Mouse (Mus musculus) urinary bladder, postnatal 14 days (tissue): ENCODE measurements around the gene Tcp10c.
"Not testable (repeated sequence)": the region's sequence is repeated elsewhere in the genome, so short reads cannot be mapped to it uniquely, and the experiment has no call there.

Experiments
- DNase-seq: peaks from one replicate; pipeline ENCODE4 v3.0.0; 2021; ENCODE audit warnings: low spot score

Gene Tcp10c

GRCm38 (mm10) chr17:13354521-13354920, at the start of gene Tcp10c:
Gene Tcp10c, plus strand, starts transcription at chr17:13354572.
- not testable (repeated sequence) for DNase-seq

DNA sequence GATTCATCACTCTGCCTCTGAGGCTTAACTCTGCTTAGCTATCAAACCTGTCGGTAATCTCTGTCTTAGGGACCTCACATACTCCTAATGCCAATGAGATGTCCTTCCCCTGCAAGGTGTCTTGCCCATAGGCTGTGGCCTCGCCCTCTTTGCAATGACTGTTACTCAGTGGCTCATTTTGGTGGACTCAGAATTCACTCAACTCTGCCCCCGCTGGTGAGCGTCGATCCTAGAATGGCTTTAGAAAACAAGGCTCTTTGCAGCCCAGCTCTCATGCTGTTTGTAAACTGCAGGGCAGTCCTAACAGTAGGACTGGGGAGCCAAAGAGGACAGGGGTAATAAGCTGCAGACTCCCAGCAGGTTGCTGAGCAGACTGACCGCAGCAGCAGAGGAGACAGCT, 46.5 kb upstream of the Tcp10c start:
- not testable (repeated sequence) for DNase-seq

- not testable (repeated sequence) for DNase-seq
Observed at GRCm38 (mm10) chr17:13308344-13308743, 46.0 kb upstream of the Tcp10c start.

- not testable (repeated sequence) for DNase-seq
Observed at GRCm38 (mm10) chr17:13308746-13309145, 45.6 kb upstream of the Tcp10c start.

DNA sequence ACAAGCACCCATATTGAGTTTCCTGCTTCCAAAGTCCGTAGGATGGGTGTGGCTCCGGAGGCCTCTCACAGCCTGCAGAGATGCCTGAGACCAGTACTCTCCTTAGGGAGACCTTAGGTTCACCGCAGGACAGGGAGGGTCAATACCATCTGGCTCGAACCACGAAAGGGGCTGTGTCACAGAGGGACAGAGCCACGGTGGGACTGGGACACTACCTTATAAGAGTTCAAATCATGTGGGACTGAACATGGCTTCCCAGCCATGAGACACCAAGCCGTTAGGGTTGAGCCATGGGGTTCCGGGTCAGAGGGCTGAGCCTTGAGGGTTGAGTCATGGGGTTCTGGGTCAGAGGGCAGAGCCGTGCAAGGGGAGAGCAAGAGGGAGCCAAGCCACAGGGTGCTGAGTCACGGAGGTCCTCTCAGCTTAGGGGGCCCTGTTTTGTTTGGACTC, 45.2 kb upstream of the Tcp10c start:
- DNase-seq, result not testable (repeated sequence)

GRCm38 (mm10) chr17:13329967-13330366, 24.4 kb upstream of the Tcp10c start:
- not testable (repeated sequence) for DNase-seq

GRCm38 (mm10) chr17:13331179-13331578, 23.2 kb upstream of the Tcp10c start:
- not testable (repeated sequence) for DNase-seq

DNA sequence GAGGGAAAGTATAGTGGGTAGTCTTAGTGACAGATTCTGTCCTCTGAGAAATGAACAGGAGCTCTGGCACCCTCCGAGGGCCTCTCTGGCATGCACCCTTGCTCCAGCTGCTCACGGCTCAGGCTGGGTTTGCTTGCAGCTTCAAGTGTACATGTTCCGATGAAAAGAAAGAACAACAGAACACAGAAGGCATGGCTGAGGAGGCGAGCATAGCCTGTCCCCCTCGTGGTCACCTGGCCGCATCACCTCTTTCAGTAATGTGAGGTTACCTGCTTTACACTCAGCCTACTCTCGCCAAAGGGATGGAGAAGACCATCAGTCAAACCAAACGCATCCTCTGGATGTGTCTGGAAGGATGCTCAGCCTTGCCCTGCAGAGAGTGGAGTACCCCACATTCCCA, 21.9 kb upstream of the Tcp10c start:
- not testable (repeated sequence) for DNase-seq

- DNase-seq, result peak; percentile 20
Observed at GRCm38 (mm10) chr17:13336979-13337749, 17.2 kb upstream of the Tcp10c start.

DNA sequence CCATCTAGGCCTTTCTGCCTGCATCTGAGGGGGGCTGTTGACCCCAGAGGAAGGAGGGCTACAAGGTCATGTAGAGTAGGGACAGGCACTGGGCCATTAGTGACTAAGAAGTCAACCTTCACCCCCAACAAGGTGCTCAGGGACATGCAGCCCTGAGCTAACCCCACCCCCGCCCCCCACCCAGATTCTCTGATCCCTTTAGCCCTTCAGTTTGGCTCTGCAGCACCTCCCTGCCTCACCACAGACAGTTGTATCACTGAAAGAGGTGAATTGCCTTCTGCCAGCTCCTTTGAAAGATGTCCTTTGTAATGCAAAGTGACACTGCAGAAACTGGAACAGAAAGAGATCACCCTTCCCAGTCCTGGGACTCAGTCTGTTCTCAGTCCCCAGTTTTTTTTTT, 16.4 kb upstream of the Tcp10c start:
- DNase-seq, result not testable (repeated sequence)

- not testable (repeated sequence) for DNase-seq
Observed at GRCm38 (mm10) chr17:13340071-13340470, 14.3 kb upstream of the Tcp10c start.

- DNase-seq, result not testable (repeated sequence)
Observed at GRCm38 (mm10) chr17:13345923-13346322, 8.4 kb upstream of the Tcp10c start.

- DNase-seq, result not testable (repeated sequence)
Observed at GRCm38 (mm10) chr17:13349563-13349962, 4.8 kb upstream of the Tcp10c start.

DNA sequence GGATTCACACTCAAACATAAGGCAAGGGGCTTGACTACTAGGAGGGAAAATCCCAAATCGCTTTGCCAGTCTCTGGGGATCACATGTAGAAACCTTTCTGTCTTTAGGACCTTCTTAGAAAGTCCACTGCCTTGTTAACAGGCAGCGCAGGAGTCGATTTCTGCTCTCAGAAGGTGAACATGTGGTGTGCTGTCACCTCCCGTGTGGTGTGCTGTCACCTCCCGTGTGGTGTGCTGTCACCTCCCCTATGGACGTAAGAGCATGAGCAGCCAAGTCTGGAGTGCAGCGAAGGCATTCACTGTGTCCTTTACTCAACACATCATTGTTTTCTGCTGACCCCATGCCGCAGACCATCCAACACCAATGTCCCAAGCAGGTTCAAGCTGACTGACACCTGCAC, 1.1 kb upstream of the Tcp10c start:
- DNase-seq, result not testable (repeated sequence)

GRCm38 (mm10) chr17:13362489-13362888, 8.1 kb downstream of the Tcp10c start:
- not testable (repeated sequence) for DNase-seq

DNA sequence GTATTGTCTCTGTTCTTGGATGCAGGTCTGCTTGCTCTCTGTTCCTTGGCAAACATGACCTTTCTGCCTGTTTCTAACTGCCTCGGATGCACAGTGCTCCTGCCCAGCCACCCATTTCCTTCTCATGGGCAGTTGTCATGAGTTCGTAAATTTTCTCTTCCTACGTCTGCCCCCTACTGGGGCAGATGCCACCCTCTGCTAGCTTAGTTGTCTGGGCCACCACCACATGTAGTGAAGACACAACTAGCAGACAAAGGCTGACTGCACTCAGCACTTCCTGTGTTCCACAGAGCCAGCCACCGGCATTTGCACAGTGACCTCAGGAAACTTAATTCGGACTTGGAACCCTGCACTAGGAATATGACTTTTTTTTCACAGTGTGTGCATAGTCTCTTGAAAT, 9.4 kb downstream of the Tcp10c start:
- not testable (repeated sequence) for DNase-seq

- DNase-seq, result not testable (repeated sequence)
Observed at GRCm38 (mm10) chr17:13364196-13364595, 9.8 kb downstream of the Tcp10c start.

DNA sequence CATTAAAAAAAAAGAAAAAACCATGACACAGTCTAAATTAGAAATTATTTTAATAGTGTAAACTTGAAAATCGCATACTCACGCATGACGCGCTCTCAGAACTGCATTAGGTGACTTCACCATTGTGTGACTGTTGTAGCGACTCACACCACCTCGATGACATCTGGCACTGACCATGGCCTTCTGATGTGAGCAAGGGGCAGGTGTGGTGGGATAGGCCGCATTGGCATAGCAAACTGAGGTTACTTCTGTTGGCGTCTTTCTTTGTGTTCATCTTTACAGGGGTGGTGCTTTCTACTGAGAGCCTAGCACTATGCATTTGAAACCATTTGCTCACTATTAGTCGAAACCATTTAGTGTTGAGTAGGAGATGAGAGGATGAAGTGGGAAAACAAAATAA, 12.8 kb downstream of the Tcp10c start:
- DNase-seq, result not testable (repeated sequence)

DNA sequence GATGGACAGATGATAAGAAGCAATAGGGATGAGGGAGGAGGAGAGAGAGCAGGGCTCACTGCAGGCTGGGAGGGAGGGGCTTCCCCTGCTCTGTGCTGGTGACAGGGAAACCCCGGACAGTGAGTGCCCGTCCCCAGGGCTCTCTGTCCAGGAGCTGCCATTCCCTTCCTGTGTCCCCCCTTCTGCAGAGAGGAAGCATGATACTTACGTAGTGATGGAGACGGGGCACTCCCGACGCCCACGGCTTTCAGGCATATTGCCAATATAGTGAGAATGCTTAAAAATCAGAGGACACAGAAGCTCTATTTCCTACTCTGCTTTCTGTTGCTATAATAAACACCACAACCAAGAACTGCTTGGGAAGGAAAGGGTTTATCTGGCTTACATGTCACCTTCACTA, 14.3 kb downstream of the Tcp10c start:
- not testable (repeated sequence) for DNase-seq

DNA sequence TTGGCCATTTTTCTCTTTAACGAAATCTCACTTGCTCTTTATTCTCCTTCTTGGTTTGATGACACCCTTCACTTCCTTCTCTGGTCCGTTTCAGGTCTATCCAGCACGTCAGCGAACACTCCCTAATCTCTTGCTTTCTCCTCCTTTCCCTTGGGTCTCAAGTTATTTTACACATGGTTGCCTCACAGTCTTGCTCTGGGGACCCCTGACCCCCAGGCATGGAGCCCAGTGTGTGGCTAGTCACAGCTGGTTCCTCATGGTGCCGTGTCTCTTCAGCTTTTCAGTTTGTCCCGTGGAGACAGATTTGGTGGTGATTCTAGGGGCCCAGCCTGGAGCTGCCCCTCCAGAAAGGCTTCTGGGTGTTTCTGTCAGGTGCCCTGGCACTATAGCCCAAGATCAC, 16.4 kb downstream of the Tcp10c start:
- not testable (repeated sequence) for DNase-seq

DNA sequence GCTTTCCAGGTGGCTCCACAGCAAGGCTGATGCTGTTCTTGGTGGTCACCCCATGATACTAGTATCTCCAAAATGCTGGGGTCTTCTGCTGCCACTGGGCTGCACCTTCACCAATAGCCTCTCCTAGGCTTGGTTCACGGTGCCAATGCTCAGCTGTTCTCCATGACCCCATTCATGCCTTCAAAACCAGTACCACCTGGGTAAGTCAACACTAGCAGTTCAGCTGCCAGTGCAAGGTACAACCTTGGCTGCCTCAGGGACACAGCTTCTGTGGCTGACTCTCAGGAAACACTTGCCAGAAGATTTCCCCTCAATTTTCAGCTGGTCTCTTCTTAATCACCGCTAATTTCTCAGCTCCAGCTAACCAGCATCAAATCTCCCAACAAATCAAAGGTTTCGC, 24.0 kb downstream of the Tcp10c start:
- not testable (repeated sequence) for DNase-seq

DNA sequence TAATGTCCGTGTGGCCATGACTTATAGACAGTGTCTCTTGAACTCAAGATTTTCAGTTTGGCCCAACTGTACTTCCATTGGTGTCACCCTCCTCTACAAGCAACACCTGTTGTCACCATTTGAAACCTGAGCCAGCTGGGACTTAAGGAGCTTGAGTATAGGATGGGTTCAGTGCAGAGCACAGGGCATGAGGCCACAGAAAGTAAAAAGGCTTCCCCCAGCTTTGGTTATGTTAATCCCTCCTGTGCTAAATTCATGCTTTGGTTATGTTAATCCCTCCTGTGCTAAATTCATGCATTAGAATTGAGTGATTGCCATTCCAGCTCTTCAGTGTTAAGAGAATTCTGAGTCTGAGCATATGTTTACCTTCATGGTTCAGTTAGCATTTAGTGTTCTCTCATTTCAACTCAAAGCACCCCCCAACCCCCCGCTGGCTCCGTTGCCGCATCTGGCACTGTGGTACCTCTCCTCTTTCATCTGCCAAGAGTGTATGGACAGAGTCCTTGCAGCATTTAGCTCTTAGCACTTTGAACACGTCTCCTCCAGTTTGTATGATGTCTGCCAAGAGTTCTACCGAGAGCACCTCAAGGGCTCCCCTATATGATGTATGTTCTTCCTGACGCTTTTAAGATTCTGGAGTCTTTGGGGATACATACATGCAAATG, 25.7 kb downstream of the Tcp10c start:
- DNase-seq, result not testable (repeated sequence)

GRCm38 (mm10) chr17:13381286-13381685, 26.9 kb downstream of the Tcp10c start:
- DNase-seq, result not testable (repeated sequence)
